Mouse (Mus musculus) midbrain, embryonic 10.5 days (tissue): ENCODE measurements around the gene Gm10382. TPM values are rescaled to one million over a fixed set of nuclear protein-coding genes. Genes with fewer than 3 reads are reported as not detected.
"Not testable (repeated sequence)": the region's sequence is repeated elsewhere in the genome, so short reads cannot be mapped to it uniquely, and the experiment has no call there.

Experiments
- DNase-seq: peaks from one replicate; pipeline ENCODE4 v3.0.0-alpha.2; 2017; ENCODE audit warnings: low spot score
- H3K27ac ChIP-seq: fragments of 300-500 bp; sonication (generic); replicated peaks from 2 replicates; pipeline ENCODE4 v1.5.1; 2016; ENCODE audit warnings: mild to moderate bottlenecking
- H3K27me3 ChIP-seq: fragments of 300-500 bp; sonication (generic); 2 replicates; pipeline ENCODE4 v1.6.1; 2016; ENCODE audit warnings: low read depth, mild to moderate bottlenecking; ENCODE audit not compliant: poor library complexity, severe bottlenecking
- H3K36me3 ChIP-seq: fragments of 300-500 bp; sonication (generic); 2 replicates; pipeline ENCODE4 v1.6.1; 2016; ENCODE audit warnings: mild to moderate bottlenecking, moderate library complexity
- H3K4me1 ChIP-seq: fragments of 300-500 bp; sonication (generic); 2 replicates; pipeline ENCODE4 v1.6.1; 2016
- H3K4me3 ChIP-seq: fragments of 300-500 bp; sonication (generic); 2 replicates; pipeline ENCODE4 v1.5.1; 2016; ENCODE audit warnings: mild to moderate bottlenecking, moderate library complexity
- H3K9me3 ChIP-seq: fragments of 300-500 bp; sonication (generic); replicated peaks from 2 replicates; pipeline ENCODE4 v1.6.1; 2016; ENCODE audit warnings: mild to moderate bottlenecking
- WGBS: fragments of 180-500 bp; shearing (Covaris S2); methylation state at CpG from one replicate; pipeline ENCODE4 v1.1.7; 2016; 5-methylcytosine and 5-hydroxymethylcytosine counted together
- polyA plus RNA-seq: library from polyadenylated mRNA; unstranded; fragments of >200 nt; fragmentation: Nextera tagmentation; extraction: Ambion mirVana; gene quantifications from 2 replicates; pipeline ENCODE4 v1.2.1, GENCODE M21; 2016

Gene Gm10382
- polyA plus RNA-seq, 1 experiment from 2014 or later, result 0.56 TPM

DNA sequence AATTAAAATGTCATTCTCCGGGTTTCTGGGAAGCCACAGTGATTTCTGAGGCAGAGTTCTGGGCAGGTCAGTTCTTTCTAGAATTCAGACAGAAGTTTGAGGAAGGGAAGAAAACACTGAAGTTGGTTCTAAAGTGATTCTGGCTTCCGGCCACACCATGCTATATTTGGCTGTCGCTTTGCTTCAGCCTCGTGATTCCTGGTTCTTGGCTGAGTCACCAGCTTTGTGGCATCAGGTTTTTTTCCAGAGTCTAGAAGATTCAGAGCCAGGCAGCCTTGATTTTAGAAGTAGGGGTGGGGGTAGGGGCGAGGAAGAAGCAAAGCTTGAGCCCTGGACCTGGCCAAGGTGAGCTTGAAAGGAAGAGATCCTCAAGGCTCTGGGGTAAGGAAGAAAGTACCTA is 2.5 kb downstream of the Gm10382 start:
- DNase-seq, result no peak
- Histone ChIP-seq H3K9me3 (no peaks in the 10 kb centered on the region), H3K4me1 (peaks cover 50% of the 10 kb centered on the region), H3K4me3 (no peak overlapping the region), H3K27me3 (no peaks in the 10 kb centered on the region), H3K27ac (peak overlapping the region; percentile 100), H3K36me3 (peaks cover 12% of the 10 kb centered on the region)
- 86% methylated on average over 5 of the region's 5 CpGs for WGBS

DNA sequence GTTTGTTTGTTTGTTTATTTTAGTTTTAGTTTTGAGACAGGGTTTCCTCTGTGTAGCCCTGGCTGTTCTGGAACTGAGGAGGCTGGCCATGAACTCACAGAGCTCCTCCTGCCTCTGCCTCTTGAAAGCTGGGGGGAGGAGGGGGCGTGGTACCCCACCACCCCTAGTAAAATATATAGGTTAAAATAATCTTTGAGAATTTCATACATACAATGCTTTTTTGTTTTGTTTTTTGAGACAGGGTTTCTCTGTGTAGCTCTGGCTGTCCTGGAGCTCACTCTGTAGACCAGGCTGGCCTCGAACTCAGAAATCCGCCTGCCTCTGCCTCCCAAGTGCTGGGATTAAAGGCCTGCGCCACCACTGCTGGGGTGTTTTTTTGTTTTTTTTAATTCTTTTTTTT is 3.1 kb downstream of the Gm10382 start:
- WGBS, result 92% methylated on average over 4 of the region's 4 CpGs
- peaks cover 10% of the 10 kb centered on the region for H3K36me3 ChIP-seq
- H3K27me3 ChIP-seq, H3K4me3 ChIP-seq, H3K9me3 ChIP-seq, DNase-seq: not testable (repeated sequence)
- H3K4me1 ChIP-seq, result peaks cover 50% of the 10 kb centered on the region
- peak overlapping the region; percentile 100 for H3K27ac ChIP-seq

DNA sequence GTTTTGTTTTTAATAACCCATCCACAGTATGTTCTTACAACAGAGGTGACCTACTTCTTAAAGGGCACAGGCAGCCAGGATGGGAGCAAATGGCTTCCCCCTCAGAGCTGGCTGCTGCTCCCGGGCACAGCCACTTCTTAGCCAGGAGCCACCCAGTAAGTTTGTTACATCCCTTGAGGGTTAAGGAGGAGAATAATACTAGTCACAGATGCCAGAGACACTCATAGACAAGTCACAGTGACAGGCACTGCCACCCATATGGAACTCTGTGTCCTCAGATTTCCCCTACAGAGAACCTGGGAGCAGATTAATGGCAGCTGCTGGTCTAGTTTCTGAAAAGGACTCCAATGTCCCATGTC is 3.5 kb downstream of the Gm10382 start:
- Histone ChIP-seq H3K27ac (peak overlapping the region; percentile 100), H3K27me3 (0 out of 2 replicates have a peak, but pooled peaks cover 5% of the 10 kb centered on the region), H3K9me3 (no peaks in the 10 kb centered on the region), H3K4me3 (peak overlapping the region; percentile 45), H3K36me3 (peaks cover 9% of the 10 kb centered on the region), H3K4me1 (peaks cover 50% of the 10 kb centered on the region)
- 61% methylated on average over 1 of the region's 1 CpGs for WGBS
- DNase-seq, result no peak

DNA sequence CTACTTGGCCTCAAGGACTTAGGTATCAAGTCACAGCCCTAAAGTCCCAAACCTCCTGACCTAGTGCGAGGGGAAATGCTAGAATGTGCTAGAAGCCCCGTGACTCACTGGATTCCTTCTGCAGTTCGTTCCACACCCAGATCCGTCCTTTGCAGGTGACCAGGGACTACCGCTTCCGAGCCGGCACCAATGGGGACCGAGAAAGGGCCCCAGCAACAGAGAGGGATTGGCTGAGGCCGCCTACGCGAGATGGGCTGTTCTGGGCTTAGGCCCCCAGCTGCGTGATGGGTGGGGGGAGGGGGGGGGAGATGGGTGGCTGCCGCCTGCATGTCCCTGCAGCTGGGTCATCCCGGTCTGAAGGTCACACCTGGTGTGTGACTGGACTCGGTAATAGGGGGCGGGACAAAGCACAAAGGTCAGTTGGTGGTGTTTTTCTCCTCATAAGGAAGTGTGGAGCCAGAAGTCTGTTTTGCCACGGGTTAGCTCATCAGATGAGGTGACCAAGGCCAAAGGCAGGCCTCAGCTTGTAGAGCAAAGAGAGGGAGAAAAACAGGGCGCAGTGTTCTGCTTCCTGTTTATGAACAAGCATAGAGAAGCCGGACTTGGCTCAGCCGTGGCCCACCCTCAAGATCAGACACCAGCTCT is 4.0 kb downstream of the Gm10382 start:
- Histone ChIP-seq H3K4me3 (peak overlapping the region; percentile 45), H3K9me3 (no peaks in the 10 kb centered on the region), H3K27me3 (0 out of 2 replicates have a peak, but pooled peaks cover 5% of the 10 kb centered on the region), H3K27ac (peak overlapping the region; percentile 100), H3K36me3 (peaks cover 7% of the 10 kb centered on the region), H3K4me1 (peaks cover 49% of the 10 kb centered on the region)
- 2% methylated on average over 20 of the region's 20 CpGs for WGBS
- peak; percentile 96 for DNase-seq

DNA sequence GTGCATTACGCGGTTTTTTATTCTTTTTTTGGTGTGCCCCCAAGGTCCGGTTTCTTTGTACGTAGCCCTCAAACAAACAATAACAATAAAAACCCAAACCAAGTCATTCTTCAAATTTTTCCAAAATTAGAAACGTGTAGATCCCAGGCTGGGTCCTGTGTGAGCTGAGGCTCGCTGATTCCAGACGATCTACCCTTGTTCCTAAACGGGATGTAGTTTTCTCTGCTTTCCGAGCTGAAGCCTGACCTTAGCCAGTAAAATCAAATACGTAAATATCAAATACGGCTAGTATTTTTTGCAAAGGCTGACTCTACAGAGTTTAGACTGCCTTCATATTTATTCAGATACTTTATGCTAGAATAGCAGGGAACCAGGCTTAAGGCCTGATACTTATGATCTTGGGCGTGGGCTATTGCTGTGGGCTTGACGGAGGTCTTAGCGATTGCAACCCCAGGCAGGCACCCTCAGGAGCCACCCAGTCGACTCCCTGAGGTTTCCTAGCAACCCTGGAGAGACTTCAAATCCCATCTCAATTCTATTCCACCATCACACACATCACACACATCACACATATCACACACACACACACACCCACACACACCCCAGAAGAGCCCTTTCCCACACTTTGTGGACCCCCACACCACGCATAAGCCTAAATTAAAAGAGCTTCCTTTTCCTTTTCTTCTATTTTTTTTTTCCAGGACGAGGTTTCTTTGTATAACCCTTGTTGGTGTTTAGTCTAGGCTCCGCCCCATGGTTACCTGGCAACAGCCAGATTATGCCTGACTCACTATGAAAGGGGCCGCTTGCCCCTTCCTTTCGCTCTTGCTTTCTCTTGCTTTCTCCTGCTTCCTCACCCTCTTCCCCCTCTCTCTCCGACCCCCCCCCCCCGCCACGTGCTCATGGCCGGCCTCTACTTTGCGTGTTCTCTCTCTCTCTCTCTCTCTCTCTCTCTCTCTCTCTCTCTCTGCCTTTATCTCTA is 4.8 kb downstream of the Gm10382 start:
- no peaks in the 10 kb centered on the region for H3K9me3 ChIP-seq
- peak overlapping the region; percentile 100 for H3K27ac ChIP-seq
- 12% methylated on average over 23 of the region's 25 CpGs for WGBS
- H3K36me3 ChIP-seq, result no peaks in the 10 kb centered on the region
- peak; percentile 94 for DNase-seq
- H3K4me1 ChIP-seq, result peaks cover 43% of the 10 kb centered on the region
- peak overlapping the region; percentile 45 for H3K4me3 ChIP-seq
- H3K27me3 ChIP-seq, result 0 out of 2 replicates have a peak, but pooled peaks cover 5% of the 10 kb centered on the region

DNA sequence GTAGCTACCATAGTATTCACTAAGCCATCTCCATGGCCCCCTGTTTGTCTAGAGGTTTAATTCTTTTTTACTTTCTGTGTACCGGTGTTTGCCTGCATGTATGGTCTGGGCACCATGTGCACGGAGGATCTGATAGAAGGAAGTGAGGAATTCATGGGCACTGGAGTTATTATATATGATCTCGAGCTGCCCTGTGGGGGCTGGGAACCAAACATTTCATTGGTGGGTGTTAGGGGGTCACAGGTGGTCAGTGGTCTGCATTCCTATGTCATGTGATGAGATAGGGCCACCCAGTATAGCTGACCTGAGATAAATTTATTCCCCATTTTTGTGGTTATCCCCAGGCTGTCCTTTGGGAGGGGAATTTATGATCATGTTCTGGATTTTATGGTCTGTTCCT is 5.9 kb downstream of the Gm10382 start:
- Histone ChIP-seq H3K36me3 (no peaks in the 10 kb centered on the region), H3K4me3 (peak overlapping the region; percentile 45; the same call in 1 of the 2 replicates), H3K27me3 (0 out of 2 replicates have a peak, but pooled peaks cover 5% of the 10 kb centered on the region), H3K9me3 (no peaks in the 10 kb centered on the region), H3K4me1 (peaks cover 41% of the 10 kb centered on the region), H3K27ac (peak overlapping the region; percentile 100)
- no peak for DNase-seq
- WGBS, result 52% methylated on average over 3 of the region's 3 CpGs

DNA sequence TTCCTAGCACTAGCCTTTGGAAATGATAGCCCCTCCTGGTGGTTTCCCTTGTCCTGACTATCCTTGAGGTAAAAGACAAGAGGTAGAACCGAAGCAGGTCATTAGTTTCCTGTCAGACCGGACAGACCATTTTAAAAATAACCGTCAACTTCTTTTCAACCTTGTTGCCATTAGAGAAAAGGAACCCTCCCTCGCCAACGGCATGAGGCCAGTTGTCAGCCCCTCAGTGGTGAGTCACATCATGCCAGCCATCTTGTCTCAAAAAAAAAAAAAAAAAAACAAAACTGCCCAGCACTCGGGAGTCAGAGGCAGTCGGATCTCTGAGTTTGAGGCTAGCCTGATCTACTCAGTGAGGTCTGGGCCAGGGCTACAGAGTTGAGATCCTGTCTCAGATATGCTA is 11.8 kb downstream of the Gm10382 start:
- H3K4me3 ChIP-seq, result no peak overlapping the region
- H3K9me3 ChIP-seq, result no peaks in the 10 kb centered on the region
- H3K27ac ChIP-seq, result no peak overlapping the region
- WGBS, result 63% methylated on average over 7 of the region's 7 CpGs
- DNase-seq, result no peak
- peaks cover 26% of the 10 kb centered on the region for H3K4me1 ChIP-seq
- H3K36me3 ChIP-seq, result no peaks in the 10 kb centered on the region
- H3K27me3 ChIP-seq, result peaks cover 17% of the 10 kb centered on the region; the same call in 1 of the 2 replicates

DNA sequence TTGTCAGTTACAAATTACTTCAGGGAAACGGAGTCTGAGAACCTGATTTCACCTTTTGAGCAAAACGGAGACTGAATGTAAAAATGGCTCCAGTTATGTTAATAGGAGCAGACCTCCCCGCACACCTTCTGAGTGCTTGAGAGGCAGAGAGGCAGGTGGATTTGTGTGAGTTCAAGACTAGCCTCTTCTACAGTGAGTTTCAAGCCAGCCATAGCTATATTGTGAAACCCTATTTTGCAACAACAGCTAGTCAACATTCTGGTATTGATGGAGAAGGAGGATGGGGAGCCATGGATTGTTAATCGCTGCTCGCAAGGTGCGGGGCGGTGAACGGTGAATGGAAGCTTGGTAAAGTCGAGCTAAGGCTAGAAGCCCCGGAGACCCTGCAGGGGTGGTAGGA is 13.4 kb downstream of the Gm10382 start:
- H3K27ac ChIP-seq, result peak overlapping the region; percentile 28; the same call in 1 of the 2 replicates
- H3K9me3 ChIP-seq, result no peaks in the 10 kb centered on the region
- peaks cover 12% of the 10 kb centered on the region; the same call in 1 of the 2 replicates for H3K27me3 ChIP-seq
- peaks cover 38% of the 10 kb centered on the region for H3K4me1 ChIP-seq
- WGBS, result 51% methylated on average over 10 of the region's 10 CpGs
- no peaks in the 10 kb centered on the region for H3K36me3 ChIP-seq
- DNase-seq, result no peak
- peak overlapping the region; percentile 28; the same call in 1 of the 2 replicates for H3K4me3 ChIP-seq

DNA sequence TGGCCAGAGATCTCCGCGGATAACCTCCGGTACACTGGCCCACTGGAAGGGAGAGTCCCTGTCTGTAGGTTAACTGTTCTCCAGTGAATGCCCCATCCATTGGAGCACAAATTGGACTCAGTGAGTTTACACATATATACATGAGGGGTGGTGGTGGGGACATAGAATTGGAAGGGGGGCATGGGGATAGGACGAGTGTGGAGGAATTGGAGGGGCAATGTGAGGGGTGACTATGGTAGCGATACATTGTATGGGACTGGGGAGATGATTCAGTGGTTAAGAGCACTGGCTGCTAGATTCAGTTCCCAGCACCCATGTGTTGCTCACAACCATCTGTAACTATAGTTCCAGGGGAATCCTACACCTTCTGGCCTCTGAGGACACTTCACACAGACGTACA is 13.9 kb downstream of the Gm10382 start:
- H3K27me3 ChIP-seq, result peaks cover 12% of the 10 kb centered on the region; the same call in 1 of the 2 replicates
- H3K4me1 ChIP-seq, result peaks cover 41% of the 10 kb centered on the region
- no peak for DNase-seq
- 53% methylated on average over 6 of the region's 6 CpGs for WGBS
- no peaks in the 10 kb centered on the region for H3K9me3 ChIP-seq
- H3K27ac ChIP-seq, result peak overlapping the region; percentile 28; the same call in 1 of the 2 replicates
- H3K4me3 ChIP-seq, result peak overlapping the region; percentile 28; the same call in 1 of the 2 replicates
- H3K36me3 ChIP-seq, result no peaks in the 10 kb centered on the region

DNA sequence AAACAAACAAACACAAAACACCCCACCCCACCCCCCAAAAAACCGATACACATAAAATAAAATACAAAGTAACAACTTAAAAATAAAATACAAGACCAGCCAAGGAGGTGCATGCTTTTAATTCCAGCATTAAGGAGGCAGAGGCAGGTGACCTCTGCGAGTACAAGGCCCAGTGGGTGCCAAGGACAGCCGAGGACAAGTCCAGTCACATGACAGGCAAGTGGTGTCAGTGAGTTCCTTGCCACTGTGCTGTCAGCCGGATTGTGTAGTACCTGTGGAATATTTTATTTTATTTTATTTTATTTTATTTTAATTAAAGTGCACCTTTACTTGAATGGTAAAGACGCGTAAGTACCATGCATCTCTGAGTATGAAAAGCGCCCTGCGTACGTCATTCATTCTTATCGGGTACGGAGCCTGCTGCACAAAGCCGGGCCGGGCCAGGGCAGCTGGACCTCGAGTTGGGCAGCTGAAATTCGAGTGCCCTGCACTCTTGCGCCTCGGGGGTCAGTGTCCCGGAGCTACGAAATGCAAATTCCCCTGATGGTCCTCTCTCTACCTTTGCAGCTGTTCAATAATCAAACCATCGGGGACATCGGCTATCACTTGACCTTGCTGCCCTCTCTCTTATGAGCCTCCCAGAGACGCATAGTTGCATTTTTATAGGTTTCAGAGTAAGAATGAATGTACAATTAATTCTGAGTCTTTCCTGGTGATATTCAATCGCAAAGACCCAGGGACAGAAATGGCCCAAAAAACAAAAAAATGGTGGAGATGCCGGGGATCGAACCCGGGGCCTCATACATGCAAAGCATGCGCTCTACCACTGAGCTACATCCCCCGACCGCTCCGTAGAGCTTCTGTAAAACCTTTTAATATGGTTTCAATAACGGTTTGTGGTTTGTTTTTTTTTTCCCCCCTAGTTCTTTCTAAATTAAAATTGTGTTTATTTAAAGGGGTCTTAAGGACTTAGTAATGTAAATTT is 14.7 kb downstream of the Gm10382 start:
- no peaks in the 10 kb centered on the region for H3K36me3 ChIP-seq
- peak overlapping the region; percentile 66 for H3K27ac ChIP-seq
- DNase-seq, result peak; percentile 77
- H3K27me3 ChIP-seq, result peaks cover 12% of the 10 kb centered on the region; the same call in 1 of the 2 replicates
- H3K4me1 ChIP-seq, result peaks cover 49% of the 10 kb centered on the region
- 10% methylated on average over 31 of the region's 31 CpGs for WGBS
- H3K4me3 ChIP-seq, result peak overlapping the region; percentile 61
- no peaks in the 10 kb centered on the region for H3K9me3 ChIP-seq

DNA sequence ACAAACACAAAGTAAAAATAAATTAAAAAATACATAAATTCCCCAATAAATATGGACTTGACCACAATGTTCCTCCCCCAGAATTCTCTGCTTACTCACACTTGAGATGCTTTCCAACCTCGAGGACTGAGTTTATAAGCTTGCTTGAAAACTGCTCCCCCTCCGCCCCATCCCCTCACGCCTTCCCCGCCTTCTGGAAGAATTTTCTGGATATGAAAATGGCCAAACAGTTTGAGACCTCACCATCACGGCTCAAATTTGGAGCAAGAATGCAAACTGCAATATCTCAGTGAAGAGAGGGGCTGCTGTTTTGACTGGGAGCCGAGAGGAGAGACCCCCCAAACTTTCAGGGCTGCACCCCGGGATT is 15.4 kb downstream of the Gm10382 start:
- H3K27me3 ChIP-seq, result peaks cover 12% of the 10 kb centered on the region; the same call in 1 of the 2 replicates
- peak overlapping the region; percentile 87 for H3K27ac ChIP-seq
- H3K4me1 ChIP-seq, result peaks cover 51% of the 10 kb centered on the region
- H3K4me3 ChIP-seq, result peak overlapping the region; percentile 61
- H3K9me3 ChIP-seq, result no peaks in the 10 kb centered on the region
- no peak for DNase-seq
- WGBS, result 3% methylated on average over 7 of the region's 7 CpGs
- no peaks in the 10 kb centered on the region for H3K36me3 ChIP-seq
